Mouse (Mus musculus): ENCODE data around the gene Stat2. TPM values are rescaled to one million over a fixed set of nuclear protein-coding genes. Genes with fewer than 3 reads are reported as not detected.
"Not testable (repeated sequence)": the region's sequence is repeated elsewhere in the genome, so short reads cannot be mapped to it uniquely, and the experiment has no call there.

Stat2 gene
- polyA plus RNA-seq, 1 experiment from 2014 or later, result 11.5 TPM

DNA sequence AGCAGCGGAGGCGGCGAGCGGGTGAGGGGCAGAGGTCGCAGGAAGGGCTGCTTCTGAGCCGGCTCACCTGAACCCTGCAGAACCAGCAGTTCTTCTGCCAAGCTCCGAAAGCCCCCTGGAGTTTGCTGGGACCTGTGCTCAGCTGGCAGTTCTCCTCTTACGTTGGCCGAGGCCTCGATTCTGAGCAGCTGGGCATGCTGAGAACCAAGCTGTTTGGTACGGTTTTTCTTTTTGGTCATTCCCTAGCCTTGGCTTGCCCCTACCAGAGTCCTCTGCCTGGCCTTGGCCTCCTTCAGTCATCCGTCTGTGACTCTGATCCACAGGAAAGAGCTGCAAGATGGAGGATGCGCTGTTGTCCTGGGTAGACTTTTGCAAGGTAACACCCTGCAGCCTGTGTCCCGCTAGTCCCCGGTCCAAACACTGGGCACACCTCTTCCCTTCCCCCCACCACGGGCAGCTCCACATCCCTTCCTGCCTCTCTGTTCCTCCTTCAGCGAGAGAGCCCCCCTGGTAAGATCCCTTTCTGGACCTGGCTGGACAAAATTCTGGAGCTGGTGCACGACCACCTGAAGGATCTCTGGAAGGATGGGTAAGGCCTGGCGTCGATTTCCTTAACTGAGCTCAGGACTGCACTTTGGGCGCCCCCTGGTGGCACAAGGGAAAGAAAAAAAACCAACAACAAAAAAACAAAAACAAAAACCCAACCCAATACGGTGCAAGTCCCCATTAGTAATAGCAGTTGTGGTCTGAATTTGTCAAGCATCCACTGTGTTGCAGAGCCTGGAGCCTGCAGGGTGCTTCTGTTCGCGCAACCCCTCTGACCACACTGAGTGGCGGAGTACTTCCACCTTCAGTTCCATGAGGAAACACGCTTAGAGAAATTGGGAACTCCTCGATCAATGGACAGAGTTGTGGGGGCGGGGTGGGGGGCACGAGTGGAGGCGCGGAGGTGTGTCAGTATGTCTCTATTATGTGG, 13.5 kb downstream of the Stat2 start:
- Histone ChIP-seq H3K4me1 (0 out of 2 replicates have a peak, but pooled peaks cover 10% of the 10 kb centered on the region), H3K27ac (no peak overlapping the region), H3K27me3 (ENCODE audit: low read depth, poor library complexity, severe bottlenecking) (no peaks in the 10 kb centered on the region), H3K9me3 (replicated peaks) (no peaks in the 10 kb centered on the region), H3K36me3 (peaks cover 58% of the 10 kb centered on the region), H3K4me3 (no peak overlapping the region)
- peak; percentile 85 for DNase-seq (ENCODE audit: low spot score)
- WGBS, result 65% methylated on average over 31 of the region's 31 CpGs

DNA sequence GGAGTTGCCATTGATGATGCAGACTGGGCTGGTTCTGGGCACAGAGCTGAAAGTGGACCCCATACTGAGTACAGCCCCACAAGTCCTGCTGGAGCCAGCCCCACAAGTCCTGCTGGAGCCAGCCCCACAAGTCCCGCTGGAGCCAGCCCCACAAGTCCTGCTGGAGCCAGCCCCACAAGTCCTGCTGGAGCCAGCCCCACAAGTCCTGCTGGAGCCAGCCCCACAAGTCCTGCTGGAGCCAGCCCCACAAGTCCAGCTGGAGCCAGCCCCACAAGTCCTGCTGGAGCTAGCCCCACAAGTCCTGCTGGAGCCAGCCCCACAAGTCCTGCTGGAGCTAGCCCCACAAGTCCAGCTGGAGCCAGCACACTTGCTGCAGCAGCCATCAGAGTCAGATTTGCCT, 20.2 kb downstream of the Stat2 start:
- H3K4me1 ChIP-seq; H3K27ac ChIP-seq; H3K27me3 ChIP-seq (ENCODE audit: low read depth, poor library complexity, severe bottlenecking); H3K9me3 ChIP-seq (replicated peaks); H3K4me3 ChIP-seq; DNase-seq (ENCODE audit: low spot score): not testable (repeated sequence)
- WGBS, result 75% methylated on average over 1 of the region's 1 CpGs
- peaks cover 31% of the 10 kb centered on the region for H3K36me3 ChIP-seq

DNA sequence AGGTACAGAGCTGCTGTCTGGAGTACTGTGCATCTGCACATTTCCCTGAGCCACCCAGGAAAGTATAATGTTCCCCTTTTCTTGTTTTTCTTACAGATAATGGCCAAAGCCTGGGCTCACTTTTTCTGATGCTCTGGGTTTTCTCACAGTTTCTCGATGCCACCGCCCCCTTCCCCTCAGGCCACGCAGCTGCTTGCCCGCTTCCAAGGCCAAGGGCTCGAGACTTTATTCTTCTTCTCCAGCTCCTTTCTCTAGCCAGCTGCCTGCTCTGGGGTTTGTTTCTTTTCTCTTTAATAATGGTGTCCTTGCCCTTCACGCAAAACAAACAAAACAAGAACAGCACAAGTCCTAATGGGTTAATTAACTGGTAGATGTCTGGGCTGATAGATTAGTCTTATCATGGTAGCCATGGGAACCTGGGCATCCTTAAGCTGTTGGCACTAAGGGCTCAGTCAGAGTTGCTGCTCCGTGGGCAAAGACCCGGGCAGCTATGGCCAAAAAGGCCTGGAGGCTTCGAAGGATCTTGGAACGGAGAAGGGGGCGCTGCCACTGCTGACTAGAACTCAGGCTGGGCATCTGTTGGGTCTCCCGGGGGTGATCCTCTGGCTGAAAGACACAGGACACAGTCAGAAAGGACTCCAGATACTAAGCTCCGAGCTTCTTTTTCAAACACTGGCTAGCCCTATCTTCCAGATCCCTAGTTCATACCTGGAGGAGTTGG, 26.2 kb downstream of the Stat2 start:
- no peaks in the 10 kb centered on the region for H3K9me3 ChIP-seq (replicated peaks)
- no peak for DNase-seq (ENCODE audit: low spot score)
- H3K4me3 ChIP-seq, result no peak overlapping the region
- peaks cover 10% of the 10 kb centered on the region for H3K36me3 ChIP-seq
- H3K27ac ChIP-seq, result no peak overlapping the region
- 82% methylated on average over 13 of the region's 13 CpGs for WGBS
- no peaks in the 10 kb centered on the region for H3K27me3 ChIP-seq (ENCODE audit: low read depth, poor library complexity, severe bottlenecking)
- no peaks in the 10 kb centered on the region for H3K4me1 ChIP-seq

DNA sequence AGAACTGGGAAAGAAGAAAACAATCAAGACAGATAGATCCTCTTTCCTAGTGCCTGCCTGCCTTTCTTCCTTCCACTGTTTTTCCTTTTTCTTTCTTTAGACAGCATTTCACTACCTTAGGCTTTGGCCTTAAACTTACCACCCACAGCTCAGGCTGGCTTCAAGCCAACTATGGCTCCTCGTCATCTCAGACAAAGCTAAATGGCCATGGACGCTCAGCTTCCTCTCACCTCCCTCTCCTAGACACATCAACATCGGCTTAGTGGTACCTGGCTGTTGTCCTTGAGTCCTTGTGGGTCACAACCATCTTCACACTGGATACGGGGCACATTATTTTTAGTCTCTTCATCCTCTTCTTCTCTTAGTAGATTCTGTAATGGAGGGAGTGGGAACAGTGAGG, 26.9 kb downstream of the Stat2 start:
- DNase-seq (ENCODE audit: low spot score), result no peak
- WGBS, result 87% methylated on average over 4 of the region's 4 CpGs

DNA sequence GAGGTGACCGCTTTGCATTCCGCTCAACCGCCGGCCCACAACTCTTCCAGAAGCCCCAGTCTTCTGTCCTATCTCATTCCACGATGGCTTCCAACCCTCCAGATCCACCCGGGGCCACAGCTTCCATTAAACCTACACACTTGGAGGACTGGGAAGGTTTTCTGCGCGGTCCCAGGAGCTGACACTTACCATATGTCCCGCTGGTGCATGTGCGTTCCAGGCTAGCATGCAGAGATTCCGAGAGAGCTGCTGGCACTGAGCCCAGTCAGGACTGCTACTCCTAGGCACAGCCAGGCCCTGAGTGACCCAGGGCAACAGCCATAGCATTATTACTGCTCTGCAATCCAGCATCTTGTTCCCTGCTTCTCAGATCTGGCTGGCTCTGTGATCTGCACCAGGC, 27.3 kb downstream of the Stat2 start:
- Histone ChIP-seq H3K4me1 (peaks cover 6% of the 10 kb centered on the region), H3K27me3 (ENCODE audit: low read depth, poor library complexity, severe bottlenecking) (no peaks in the 10 kb centered on the region), H3K27ac (no peak overlapping the region), H3K4me3 (no peak overlapping the region), H3K36me3 (0 out of 2 replicates have a peak, but pooled peaks cover under 1% of the 10 kb centered on the region), H3K9me3 (replicated peaks) (no peaks in the 10 kb centered on the region)
- DNase-seq (ENCODE audit: low spot score), result no peak
- 85% methylated on average over 11 of the region's 11 CpGs for WGBS

More for the DNA sequence above, 26.9 kb downstream of the Stat2 start:
- Histone ChIP-seq H3K27me3 (ENCODE audit: low read depth, poor library complexity, severe bottlenecking) (no peaks in the 10 kb centered on the region), H3K36me3 (peaks cover 4% of the 10 kb centered on the region), H3K9me3 (replicated peaks) (no peaks in the 10 kb centered on the region), H3K4me1 (peaks cover 2% of the 10 kb centered on the region), H3K4me3 (no peak overlapping the region), H3K27ac (no peak overlapping the region)

DNA sequence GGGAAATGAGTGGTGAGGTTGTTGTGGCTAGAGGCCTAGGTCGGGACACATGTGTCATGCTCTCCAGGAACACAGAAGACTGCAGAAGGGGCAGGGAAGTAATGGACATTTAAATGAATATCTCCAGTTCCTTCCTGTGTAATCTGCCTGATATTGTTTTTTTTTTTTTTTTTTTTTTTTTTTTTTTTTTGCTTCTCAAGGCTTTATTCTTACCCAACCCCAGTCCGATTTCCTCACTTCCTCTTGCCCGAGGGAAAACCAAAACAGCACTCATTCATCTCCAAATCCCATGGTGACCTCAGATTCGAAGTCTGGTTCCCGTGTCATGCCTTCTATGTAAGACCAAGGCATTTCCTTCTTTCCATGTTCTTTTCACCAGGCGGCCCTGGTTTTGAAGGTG, 27.9 kb downstream of the Stat2 start:
- H3K27ac ChIP-seq, result no peak overlapping the region
- no peaks in the 10 kb centered on the region for H3K9me3 ChIP-seq (replicated peaks)
- DNase-seq (ENCODE audit: low spot score), result no peak
- H3K36me3 ChIP-seq, result no peaks in the 10 kb centered on the region
- 86% methylated on average over 6 of the region's 6 CpGs for WGBS
- no peak overlapping the region for H3K4me3 ChIP-seq
- no peaks in the 10 kb centered on the region for H3K27me3 ChIP-seq (ENCODE audit: low read depth, poor library complexity, severe bottlenecking)
- peaks cover 6% of the 10 kb centered on the region for H3K4me1 ChIP-seq

DNA sequence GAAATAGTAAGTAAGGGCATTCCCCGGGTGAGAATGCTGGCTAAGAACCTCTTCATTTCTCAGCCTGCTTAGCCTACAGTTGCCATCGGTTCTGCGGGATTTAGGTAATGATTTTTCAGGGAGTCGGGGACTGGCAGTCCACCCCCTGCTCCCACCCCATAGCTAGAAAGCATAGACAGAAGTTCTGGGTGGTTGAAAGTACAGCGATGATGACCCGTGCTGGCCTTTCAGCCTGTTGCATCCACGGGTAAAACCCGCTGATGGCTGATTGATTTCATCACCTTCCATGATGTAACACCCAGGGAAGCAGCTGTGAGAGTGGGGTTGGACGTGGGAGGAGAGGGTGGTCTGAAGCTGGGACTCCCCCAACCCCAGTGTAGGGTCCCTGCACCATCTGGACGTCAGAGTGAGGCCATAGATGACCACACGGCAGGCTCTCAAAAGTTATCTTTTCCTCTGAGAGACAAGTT, 28.4 kb downstream of the Stat2 start, which contains the start of gene Il23a:
TSS of gene Il23a (minus strand) at position 51 of the 470 bp plus-strand sequence.
- DNase-seq (ENCODE audit: low spot score), result no peak
- H3K27me3 ChIP-seq (ENCODE audit: low read depth, poor library complexity, severe bottlenecking), result no peaks in the 10 kb centered on the region
- no peak within 1 kb of the TSS for H3K4me3 ChIP-seq
- H3K36me3 ChIP-seq, result no peaks in the 10 kb centered on the region
- peaks cover 8% of the 10 kb centered on the region for H3K4me1 ChIP-seq
- no peaks in the 10 kb centered on the region for H3K9me3 ChIP-seq (replicated peaks)
- WGBS, result 85% methylated on average over 11 of the region's 11 CpGs
- no peak within 1 kb of the TSS for H3K27ac ChIP-seq

DNA sequence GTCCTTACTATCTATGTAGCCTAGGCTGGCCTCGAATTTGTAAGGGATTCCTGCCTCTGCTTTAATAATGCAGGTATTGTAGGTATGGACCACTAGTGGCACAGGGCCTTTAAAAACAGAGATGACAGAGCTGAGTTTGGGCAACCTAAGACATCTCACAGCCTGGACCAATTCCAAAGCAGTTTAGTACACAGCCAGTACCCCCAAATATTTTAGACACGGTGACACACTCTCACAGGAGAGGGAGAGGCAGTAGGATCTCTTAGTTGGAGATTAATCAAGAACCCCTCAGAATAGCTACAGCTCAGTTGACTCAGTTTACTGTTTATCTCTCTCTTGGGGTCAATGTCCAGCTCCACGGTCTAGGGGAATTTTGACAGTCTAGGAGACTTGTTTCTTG, 32.0 kb downstream of the Stat2 start:
- H3K4me3 ChIP-seq, result peak overlapping the region; percentile 66
- H3K9me3 ChIP-seq (replicated peaks), result no peaks in the 10 kb centered on the region
- peaks cover 10% of the 10 kb centered on the region for H3K36me3 ChIP-seq
- 47% methylated on average over 3 of the region's 3 CpGs for WGBS
- no peaks in the 10 kb centered on the region for H3K27me3 ChIP-seq (ENCODE audit: low read depth, poor library complexity, severe bottlenecking)
- peak overlapping the region; percentile 94 for H3K27ac ChIP-seq
- H3K4me1 ChIP-seq, result peaks cover 17% of the 10 kb centered on the region
- DNase-seq (ENCODE audit: low spot score), result no peak

DNA sequence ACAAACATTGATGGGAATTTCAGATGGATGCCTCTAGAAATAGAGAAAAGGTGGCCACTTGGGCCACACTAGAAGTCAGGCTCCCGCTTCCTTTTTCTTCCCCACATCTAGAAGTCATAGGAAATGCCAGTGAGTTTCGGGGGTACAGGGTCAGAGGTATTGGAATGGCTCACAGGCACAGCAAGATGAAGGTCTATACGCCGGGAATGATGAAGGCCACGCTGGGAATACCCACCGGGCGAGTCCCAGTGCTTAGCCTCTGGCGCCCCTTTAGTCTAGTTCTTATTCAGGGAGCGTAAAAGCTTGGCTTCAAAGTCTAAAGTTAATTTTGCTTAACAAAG, 32.4 kb downstream of the Stat2 start:
- H3K27ac ChIP-seq, result peak overlapping the region; percentile 94
- H3K4me1 ChIP-seq, result peaks cover 17% of the 10 kb centered on the region
- H3K27me3 ChIP-seq (ENCODE audit: low read depth, poor library complexity, severe bottlenecking), result no peaks in the 10 kb centered on the region
- H3K36me3 ChIP-seq, result peaks cover 10% of the 10 kb centered on the region
- DNase-seq (ENCODE audit: low spot score), result no peak
- H3K4me3 ChIP-seq, result peak overlapping the region; percentile 66
- 1% methylated on average over 9 of the region's 9 CpGs for WGBS
- H3K9me3 ChIP-seq (replicated peaks), result no peaks in the 10 kb centered on the region

DNA sequence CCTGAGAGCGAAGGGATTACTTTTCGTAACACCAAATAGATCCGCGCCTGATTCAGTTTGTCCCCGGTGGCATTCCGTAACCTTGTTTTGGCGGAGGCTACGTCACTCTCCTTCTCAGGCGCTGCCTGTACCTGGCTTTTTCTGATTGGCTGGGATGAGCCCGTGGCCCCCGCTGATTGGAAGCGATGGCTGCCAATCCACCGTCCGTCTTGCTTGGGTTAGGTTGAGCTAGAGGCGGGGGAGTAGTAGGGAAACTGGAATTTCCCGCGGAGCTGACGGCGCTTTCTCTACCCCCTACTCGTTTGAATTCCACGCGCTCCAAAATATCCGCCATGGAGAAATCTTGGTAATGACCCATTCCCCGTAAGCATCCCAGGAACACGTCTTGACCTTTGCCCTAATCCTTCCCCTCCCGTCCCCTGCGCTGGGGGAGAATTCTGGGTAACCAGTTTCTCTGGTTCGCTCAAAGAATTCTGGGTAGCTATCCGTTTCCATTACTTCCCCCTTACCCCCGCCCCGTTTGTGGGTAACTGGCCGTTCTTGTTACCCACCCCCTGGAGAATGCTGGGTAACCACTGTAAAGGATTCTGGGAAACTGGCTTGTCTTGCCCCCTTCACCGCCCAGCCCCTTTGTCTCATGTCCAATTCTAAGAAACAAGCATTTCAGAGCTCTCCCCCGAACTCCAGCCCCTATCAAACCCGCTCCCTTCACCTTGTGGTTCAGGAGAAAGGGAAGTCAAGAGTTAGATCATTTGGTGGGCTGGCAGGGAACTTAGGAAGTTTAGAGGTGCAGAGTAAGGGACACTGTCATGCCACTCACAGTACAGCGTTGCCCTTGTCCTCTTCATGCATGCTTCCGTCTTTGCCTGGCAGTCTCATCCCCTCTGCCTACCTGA, 33.0 kb downstream of the Stat2 start, which contains the start of gene Pan2:
TSS of gene Pan2 (plus strand) at position 210 of the 896 bp plus-strand sequence.
- Histone ChIP-seq H3K4me1 (peaks cover 17% of the 10 kb centered on the region), H3K4me3 (peak within 1 kb of the TSS; percentile 66)
- 1% methylated on average over 37 of the region's 37 CpGs for WGBS

DNA sequence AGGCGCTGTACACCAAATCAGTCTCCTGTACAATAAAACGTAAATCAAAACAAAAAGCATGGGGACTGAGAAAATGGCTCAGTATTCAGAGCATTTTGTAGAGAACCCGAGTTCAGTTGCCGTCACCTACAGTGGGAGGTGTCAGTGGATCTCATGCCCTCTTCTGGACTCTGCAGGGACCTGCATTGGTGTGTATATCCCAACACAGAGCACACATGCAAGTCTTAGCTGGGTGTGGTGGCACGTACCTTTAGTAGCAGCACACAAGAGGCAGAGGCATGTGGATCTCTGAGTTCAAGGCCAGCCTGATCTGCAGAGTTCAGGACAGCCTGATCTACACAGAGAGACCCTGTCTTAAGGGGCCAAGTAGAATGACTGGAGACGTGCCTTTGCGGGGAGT, 39.3 kb downstream of the Stat2 start:
- Histone ChIP-seq H3K27me3 (ENCODE audit: low read depth, poor library complexity, severe bottlenecking) (no peaks in the 10 kb centered on the region), H3K27ac (no peak overlapping the region), H3K4me3 (no peak overlapping the region), H3K9me3 (replicated peaks) (no peaks in the 10 kb centered on the region), H3K4me1 (no peaks in the 10 kb centered on the region), H3K36me3 (peaks cover 75% of the 10 kb centered on the region)
- WGBS, result 94% methylated on average over 7 of the region's 7 CpGs
- DNase-seq (ENCODE audit: low spot score), result no peak

More for the DNA sequence above, 33.0 kb downstream of the Stat2 start, which contains the start of gene Pan2:
- DNase-seq (ENCODE audit: low spot score), result peak; percentile 99
- Histone ChIP-seq H3K27ac (peak within 1 kb of the TSS; percentile 94), H3K27me3 (ENCODE audit: low read depth, poor library complexity, severe bottlenecking) (no peaks in the 10 kb centered on the region), H3K9me3 (replicated peaks) (no peaks in the 10 kb centered on the region), H3K36me3 (peaks cover 16% of the 10 kb centered on the region)

DNA sequence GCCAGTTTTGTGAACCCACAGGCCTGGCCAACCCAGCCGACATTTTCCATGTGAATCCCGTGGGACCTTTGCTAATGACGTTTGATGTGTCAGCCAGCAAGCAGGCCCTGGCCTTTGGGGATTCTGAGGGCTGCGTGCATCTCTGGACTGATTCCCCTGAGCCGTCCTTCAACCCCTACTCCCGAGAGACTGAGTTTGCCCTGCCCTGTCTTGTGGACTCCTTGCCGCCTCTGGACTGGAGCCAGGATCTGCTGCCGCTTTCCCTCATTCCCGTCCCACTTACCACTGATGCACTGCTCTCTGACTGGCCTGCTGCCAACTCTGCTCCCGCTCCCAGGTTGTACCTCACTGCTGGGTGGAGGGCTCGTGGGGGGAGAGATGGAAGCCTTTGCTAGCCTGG, 39.8 kb downstream of the Stat2 start:
- Histone ChIP-seq H3K36me3 (peaks cover 80% of the 10 kb centered on the region), H3K9me3 (replicated peaks) (no peaks in the 10 kb centered on the region), H3K4me1 (no peaks in the 10 kb centered on the region), H3K4me3 (no peak overlapping the region), H3K27me3 (ENCODE audit: low read depth, poor library complexity, severe bottlenecking) (no peaks in the 10 kb centered on the region), H3K27ac (no peak overlapping the region)
- WGBS, result 92% methylated on average over 11 of the region's 11 CpGs
- no peak for DNase-seq (ENCODE audit: low spot score)

All from limb, embryonic 10.5 days (tissue).